Mouse (Mus musculus) heart, embryonic 14.5 days (tissue): ENCODE results near the gene Mast4. TPM values are rescaled to one million over a fixed set of nuclear protein-coding genes. Genes with fewer than 3 reads are reported as not detected.
A peak's percentile ranks its signal among the peaks of the same experiment; 100 is the strongest.

Source experiments
- ATAC-seq: fragments of 200-750 bp; cut with Nextera tagmentation; 2 replicates; pipeline ENCODE4 v1.8.0; 2017; ENCODE audit warnings: low read depth, moderate TSS enrichment; ENCODE audit not compliant: insufficient number of reproducible peaks, insufficient read depth, low FRiP score
- H3K27ac ChIP-seq, 2 experiments: fragments of 200-500 bp in 1 of 2; fragments of 300-500 bp in 1 of 2; sonication (generic) in 1 of 2; replicated peaks in 1 of 2; 2 replicates each; pipeline ENCODE4 v1.5.1; 2012 to 2014; ENCODE audit warnings: low read depth in 2 of 2, low read length in 2 of 2, control low read depth in 1 of 2, mild to moderate bottlenecking in 1 of 2, mixed read lengths in 1 of 2; ENCODE audit not compliant: control insufficient read depth in 1 of 2, insufficient read depth in 1 of 2
- H3K27me3 ChIP-seq: fragments of 300-500 bp; sonication (generic); 2 replicates; pipeline ENCODE4 v1.6.1; 2014; ENCODE audit warnings: mild to moderate bottlenecking, low read length, control low read depth; ENCODE audit not compliant: control insufficient read depth, insufficient read depth
- H3K36me3 ChIP-seq: fragments of 300-500 bp; sonication (generic); 2 replicates; pipeline ENCODE4 v1.6.1; 2014; ENCODE audit warnings: mild to moderate bottlenecking, control low read depth, low read length, mixed read lengths; ENCODE audit not compliant: control insufficient read depth, insufficient read depth
- H3K4me1 ChIP-seq, 2 experiments: fragments of 200-500 bp in 1 of 2; fragments of 300-500 bp in 1 of 2; sonication (generic) in 1 of 2; 2 replicates each; pipeline ENCODE4 v1.6.1; 2012 to 2014; ENCODE audit warnings: low read length in 2 of 2, control low read depth in 1 of 2, mixed read lengths in 1 of 2; ENCODE audit not compliant: control insufficient read depth in 2 of 2, insufficient read depth in 2 of 2
- H3K4me2 ChIP-seq: fragments of 300-500 bp; sonication (generic); 2 replicates; pipeline ENCODE4 v1.6.1; 2014; ENCODE audit warnings: mild to moderate bottlenecking, low read length
- H3K4me3 ChIP-seq, 2 experiments: fragments of 200-500 bp in 1 of 2; fragments of 300-500 bp in 1 of 2; sonication (generic) in 1 of 2; 2 replicates each; pipeline ENCODE4 v1.5.1; 2012 to 2014; ENCODE audit warnings: low read length in 2 of 2, mild to moderate bottlenecking in 2 of 2, control low read depth in 1 of 2, low read depth in 1 of 2, moderate library complexity in 1 of 2; ENCODE audit not compliant: control insufficient read depth in 1 of 2, insufficient read depth in 1 of 2
- H3K9ac ChIP-seq: fragments of 300-500 bp; sonication (generic); 2 replicates; pipeline ENCODE4 v1.6.1; 2014; ENCODE audit warnings: mild to moderate bottlenecking, low read length
- H3K9me3 ChIP-seq: fragments of 300-500 bp; sonication (generic); 2 replicates; pipeline ENCODE4 v1.6.1; 2016; ENCODE audit warnings: low read length, control low read depth; ENCODE audit not compliant: control insufficient read depth
- WGBS: fragments of 180-500 bp; shearing (Covaris S2); extraction: QIAGEN DNeasy Blood & Tissue Kit; methylation state at CpG from one replicate; pipeline ENCODE4 v1.1.7; 2014; 5-methylcytosine and 5-hydroxymethylcytosine counted together
- polyA plus RNA-seq: library from polyadenylated mRNA; unstranded; fragments of >200 nt; fragmentation: Nextera tagmentation; extraction: Ambion mirVana; gene quantifications from 2 replicates; pipeline ENCODE4 v1.2.1, GENCODE M21; 2014

Gene Mast4
- polyA plus RNA-seq, 1 experiment from 2014 or later, result 54.1 TPM

GRCm38 (mm10) chr13:102850594-102850993, 483.7 kb downstream of the Mast4 start:
- WGBS, result 78% methylated on average over 2 of the region's 2 CpGs
- H3K4me3 ChIP-seq, result no peak overlapping the region
- no peak for ATAC-seq
- peaks cover 17% of the 10 kb centered on the region; the same call in 1 of the 2 replicates for H3K36me3 ChIP-seq
- no peak overlapping the region for H3K4me2 ChIP-seq
- H3K4me1 ChIP-seq, result peaks cover 2 to 9% of the 10 kb centered on the region in 2 experiments; a peak in 2 of 4 replicates
- H3K27ac ChIP-seq, result no peak overlapping the region
- H3K27me3 ChIP-seq, result no peaks in the 10 kb centered on the region
- no peaks in the 10 kb centered on the region for H3K9me3 ChIP-seq
- H3K9ac ChIP-seq, result no peak overlapping the region

- Histone ChIP-seq H3K4me1 (peaks cover 6 to 22% of the 10 kb centered on the region in 2 experiments), H3K27ac (no peak overlapping the region), H3K9ac (no peak overlapping the region), H3K36me3 (peaks cover 17% of the 10 kb centered on the region; the same call in 1 of the 2 replicates), H3K9me3 (no peaks in the 10 kb centered on the region), H3K4me3 (no peak overlapping the region), H3K27me3 (no peaks in the 10 kb centered on the region), H3K4me2 (no peak overlapping the region)
- no peak for ATAC-seq
- WGBS, result 70% methylated on average over 3 of the region's 3 CpGs
Measured at GRCm38 (mm10) chr13:102849068-102849467, 485.2 kb downstream of the Mast4 start.

GRCm38 (mm10) chr13:102846473-102846872, 487.8 kb downstream of the Mast4 start:
- Histone ChIP-seq H3K4me3 (no peak overlapping the region), H3K27me3 (no peaks in the 10 kb centered on the region)

GRCm38 (mm10) chr13:102842715-102843114, 491.6 kb downstream of the Mast4 start:
- Histone ChIP-seq H3K4me2 (peak overlapping the region; percentile 33), H3K9ac (no peak overlapping the region), H3K36me3 (peaks cover 6% of the 10 kb centered on the region; the same call in 1 of the 2 replicates), H3K27me3 (no peaks in the 10 kb centered on the region), H3K27ac (peak overlapping the region; percentile 38 to 65), H3K9me3 (no peaks in the 10 kb centered on the region), H3K4me3 (no peak overlapping the region), H3K4me1 (peaks cover 14 to 38% of the 10 kb centered on the region in 2 experiments)
- no peak for ATAC-seq
- 75% methylated on average over 2 of the region's 2 CpGs for WGBS

More at GRCm38 (mm10) chr13:102846473-102846872, 487.8 kb downstream of the Mast4 start:
- ATAC-seq, result no peak
- Histone ChIP-seq H3K27ac (no peak overlapping the region), H3K4me2 (no peak overlapping the region), H3K4me1 (peaks cover 14 to 36% of the 10 kb centered on the region in 2 experiments), H3K9me3 (no peaks in the 10 kb centered on the region), H3K36me3 (no peaks in the 10 kb centered on the region), H3K9ac (no peak overlapping the region)
- WGBS, result 73% methylated on average over 4 of the region's 4 CpGs

GRCm38 (mm10) chr13:102842237-102842636, 492.1 kb downstream of the Mast4 start:
- ATAC-seq, result no peak
- no peaks in the 10 kb centered on the region for H3K27me3 ChIP-seq
- no peaks in the 10 kb centered on the region for H3K9me3 ChIP-seq
- H3K9ac ChIP-seq, result no peak overlapping the region
- WGBS, result 27% methylated on average over 8 of the region's 8 CpGs
- peaks cover 6% of the 10 kb centered on the region for H3K36me3 ChIP-seq
- H3K27ac ChIP-seq, result peak overlapping the region; percentile 38 to 65
- H3K4me2 ChIP-seq, result peak overlapping the region; percentile 33
- H3K4me1 ChIP-seq, result peaks cover 14 to 38% of the 10 kb centered on the region in 2 experiments
- no peak overlapping the region for H3K4me3 ChIP-seq

GRCm38 (mm10) chr13:102839741-102840482, 494.4 kb downstream of the Mast4 start:
- Histone ChIP-seq H3K36me3 (peaks cover 6% of the 10 kb centered on the region), H3K27ac (no peak overlapping the region)
- 61% methylated on average over 7 of the region's 7 CpGs for WGBS

GRCm38 (mm10) chr13:102837427-102837826, 496.9 kb downstream of the Mast4 start:
- Histone ChIP-seq H3K4me2 (no peak overlapping the region), H3K27ac (no peak overlapping the region), H3K36me3 (peaks cover 6% of the 10 kb centered on the region), H3K4me3 (no peak overlapping the region), H3K4me1 (peaks cover 2 to 12% of the 10 kb centered on the region in 2 experiments), H3K27me3 (no peaks in the 10 kb centered on the region), H3K9me3 (no peaks in the 10 kb centered on the region), H3K9ac (no peak overlapping the region)
- 81% methylated on average over 4 of the region's 4 CpGs for WGBS
- no peak for ATAC-seq

More at GRCm38 (mm10) chr13:102839741-102840482, 494.4 kb downstream of the Mast4 start:
- Histone ChIP-seq H3K9me3 (no peaks in the 10 kb centered on the region), H3K27me3 (no peaks in the 10 kb centered on the region), H3K4me3 (no peak overlapping the region), H3K4me1 (peaks cover 8 to 28% of the 10 kb centered on the region in 2 experiments), H3K4me2 (no peak overlapping the region), H3K9ac (no peak overlapping the region)
- no peak for ATAC-seq
